Mouse (Mus musculus) lung, postnatal 0 days (tissue): Measurements from ENCODE around the gene Kif1c. TPM values are rescaled to one million over a fixed set of nuclear protein-coding genes. Genes with fewer than 3 reads are reported as not detected.
A peak's percentile ranks its signal among the peaks of the same experiment; 100 is the strongest.

ENCODE experiments used
- ATAC-seq: fragments of 200-750 bp; cut with Nextera tagmentation; 2 replicates; pipeline ENCODE4 v1.8.0; 2017; ENCODE audit warnings: moderate library complexity
- DNase-seq: peaks from one replicate; pipeline ENCODE4 v3.0.0-alpha.2; 2016; ENCODE audit warnings: low spot score
- H3K27ac ChIP-seq: fragments of 300-500 bp; sonication (generic); 2 replicates; pipeline ENCODE4 v1.5.1; 2014; ENCODE audit warnings: antibody characterized with exemption, mild to moderate bottlenecking, low read length, mixed read lengths
- H3K27me3 ChIP-seq: fragments of 300-500 bp; sonication (generic); replicated peaks from 2 replicates; pipeline ENCODE4 v1.6.1; 2014; ENCODE audit warnings: low read length, mixed read lengths; ENCODE audit not compliant: insufficient read depth
- H3K36me3 ChIP-seq: fragments of 300-500 bp; sonication (generic); 2 replicates; pipeline ENCODE4 v1.6.1; 2014; ENCODE audit warnings: low read length, mixed read lengths; ENCODE audit not compliant: insufficient read depth
- H3K4me1 ChIP-seq: fragments of 300-500 bp; sonication (generic); 2 replicates; pipeline ENCODE4 v1.6.1; 2014; ENCODE audit warnings: antibody characterized with exemption, low read depth, low read length, mixed read lengths; ENCODE audit not compliant: insufficient read depth
- H3K4me2 ChIP-seq: fragments of 300-500 bp; sonication (generic); replicated peaks from 2 replicates; pipeline ENCODE4 v1.6.1; 2014; ENCODE audit warnings: low read depth, mild to moderate bottlenecking, low read length, moderate library complexity, mixed read lengths
- H3K4me3 ChIP-seq: fragments of 300-500 bp; sonication (generic); 2 replicates; pipeline ENCODE4 v1.5.1; 2014; ENCODE audit warnings: low read depth, low read length
- H3K9ac ChIP-seq: fragments of 300-500 bp; sonication (generic); replicated peaks from 2 replicates; pipeline ENCODE4 v1.6.1; 2014; ENCODE audit warnings: low read depth, mild to moderate bottlenecking
- H3K9me3 ChIP-seq: fragments of 300-500 bp; sonication (generic); 2 replicates; pipeline ENCODE4 v1.6.1; 2016; ENCODE audit warnings: low read length, mixed read lengths
- CTCF ChIP-seq: IDR thresholded peaks from 2 replicates; pipeline ENCODE4 v1.5.1; 2016; ENCODE audit warnings: antibody characterized with exemption, mild to moderate bottlenecking
- EP300 ChIP-seq: IDR thresholded peaks from 2 replicates; pipeline ENCODE4 v1.6.1; 2016; ENCODE audit warnings: antibody characterized with exemption, mild to moderate bottlenecking, control low read depth
- WGBS: fragments of 180-500 bp; shearing (Covaris S2); extraction: QIAGEN DNeasy Blood & Tissue Kit; methylation state at CpG from one replicate; pipeline ENCODE4 v1.1.7; 2014; 5-methylcytosine and 5-hydroxymethylcytosine counted together
- polyA plus RNA-seq: library from polyadenylated mRNA; unstranded; fragments of >200 nt; fragmentation: Nextera tagmentation; extraction: Ambion mirVana; gene quantifications from 2 replicates; pipeline ENCODE4 v1.2.1, GENCODE M21; 2015

Kif1c gene
- polyA plus RNA-seq, 1 experiment from 2014 or later, result 4.8 TPM

DNA sequence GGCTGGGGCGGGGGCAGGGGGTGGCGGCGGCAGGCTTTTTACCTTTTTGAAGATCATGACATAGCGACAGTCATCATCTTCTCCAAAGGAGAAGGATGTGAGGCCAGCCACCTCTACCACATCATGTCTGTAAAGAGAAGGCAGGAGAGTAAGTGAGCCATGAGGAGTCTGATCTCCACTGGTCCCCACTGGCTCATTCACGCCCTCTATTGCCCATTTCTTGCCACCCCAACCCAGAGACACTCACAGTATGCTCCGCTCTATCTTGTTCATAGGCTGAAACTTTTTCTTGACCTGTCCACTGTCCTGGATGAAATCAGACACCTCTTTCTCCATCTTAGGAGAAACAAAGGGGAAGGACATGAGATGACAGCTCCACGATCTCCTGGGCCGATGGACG, 35.6 kb upstream of the Kif1c start:
- no peak for DNase-seq
- 93% methylated on average over 9 of the region's 9 CpGs for WGBS
- no peaks in the 10 kb centered on the region; the same call in 1 of the 2 replicates for H3K4me1 ChIP-seq

DNA sequence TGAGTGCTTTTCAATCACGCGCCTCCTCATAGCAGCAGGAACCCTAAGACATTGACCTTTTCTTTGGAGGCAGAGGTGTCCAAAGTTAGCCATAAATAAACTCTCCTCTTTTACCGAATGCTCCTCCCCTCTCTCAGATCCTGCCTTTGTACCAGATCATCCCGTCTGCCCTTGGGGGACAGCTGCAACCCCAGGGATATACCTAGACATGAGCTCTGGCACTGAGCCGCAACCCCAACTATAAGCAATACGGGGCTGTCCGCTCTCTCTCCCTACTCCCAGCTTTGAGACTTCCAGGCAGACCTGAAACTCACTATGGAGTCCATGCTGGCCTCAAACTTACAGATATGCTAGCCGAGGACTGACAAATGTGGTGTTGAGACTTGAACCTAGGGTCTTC, 33.7 kb upstream of the Kif1c start:
- Histone ChIP-seq H3K27ac (0 out of 2 replicates have a peak overlapping the region, but pooled peaks have one; percentile 55), H3K4me2 (no peak overlapping the region), H3K36me3 (peaks cover 13% of the 10 kb centered on the region; the same call in 1 of the 2 replicates), H3K4me1 (no peaks in the 10 kb centered on the region; the same call in 1 of the 2 replicates), H3K4me3 (no peak overlapping the region), H3K9me3 (no peaks in the 10 kb centered on the region), H3K9ac (no peak overlapping the region), H3K27me3 (no peaks in the 10 kb centered on the region)
- TF ChIP-seq EP300 (no peak), CTCF (no peak)
- ATAC-seq (no peak), DNase-seq (no peak)
- WGBS, result 95% methylated on average over 8 of the region's 8 CpGs

More for the DNA sequence above, 35.6 kb upstream of the Kif1c start:
- H3K27me3 ChIP-seq, result no peaks in the 10 kb centered on the region
- ATAC-seq, result no peak
- H3K9ac ChIP-seq, result no peak overlapping the region
- H3K4me3 ChIP-seq, result no peak overlapping the region
- TF ChIP-seq EP300 (no peak), CTCF (peak; percentile 24)
- no peak overlapping the region for H3K4me2 ChIP-seq
- H3K9me3 ChIP-seq, result no peaks in the 10 kb centered on the region
- H3K27ac ChIP-seq, result no peak overlapping the region
- H3K36me3 ChIP-seq, result peaks cover 13% of the 10 kb centered on the region; the same call in 1 of the 2 replicates

DNA sequence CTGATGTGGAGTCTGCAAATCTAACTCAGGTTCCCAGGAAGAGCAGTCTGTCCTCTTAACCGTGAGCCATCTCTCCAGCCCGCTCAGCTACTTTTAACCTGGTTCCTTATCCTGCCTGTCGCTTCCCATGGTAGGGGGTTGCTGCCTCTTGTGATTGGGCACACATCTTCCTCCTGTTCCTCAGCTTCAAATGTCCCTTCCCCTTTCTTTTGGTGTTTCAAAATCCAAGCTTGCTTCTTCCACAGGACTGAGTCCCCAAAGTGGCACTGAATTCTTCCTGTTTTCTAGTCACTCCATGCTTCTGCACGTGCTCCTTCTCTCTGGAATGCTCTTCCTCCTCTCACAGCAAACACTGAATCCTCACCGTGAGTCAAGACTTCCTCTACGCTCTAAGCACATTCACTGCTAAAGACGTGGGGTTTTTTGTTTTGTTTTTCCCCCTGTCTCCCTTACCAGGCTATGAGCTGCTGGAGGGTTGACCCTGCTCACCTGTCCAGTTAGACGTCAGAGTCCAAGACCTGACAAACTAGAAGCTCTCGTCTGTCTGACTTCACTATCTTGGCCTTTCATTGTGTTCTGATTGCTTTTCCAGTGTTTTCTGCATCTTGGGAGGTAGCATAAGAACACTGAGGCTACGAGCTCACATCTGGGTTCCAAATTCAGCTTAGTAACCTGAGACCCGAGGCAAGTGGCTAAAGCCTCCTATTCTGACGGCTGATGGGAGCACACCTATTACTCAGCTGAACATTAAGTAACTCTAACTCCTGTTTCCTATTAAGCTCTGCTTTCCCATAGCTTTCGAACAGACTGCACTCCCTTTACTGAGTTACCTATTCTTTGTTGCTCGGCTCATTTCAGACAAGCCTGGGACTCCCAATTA, 32.8 kb upstream of the Kif1c start:
- Histone ChIP-seq H3K9me3 (no peaks in the 10 kb centered on the region), H3K4me1 (no peaks in the 10 kb centered on the region; the same call in 1 of the 2 replicates), H3K9ac (no peak overlapping the region), H3K4me2 (peak overlapping the region; percentile 97), H3K36me3 (peaks cover 13% of the 10 kb centered on the region; the same call in 1 of the 2 replicates), H3K27me3 (no peaks in the 10 kb centered on the region), H3K27ac (peak overlapping the region; percentile 72), H3K4me3 (peak overlapping the region; percentile 65; the same call in 1 of the 2 replicates)
- no peak for ATAC-seq
- 45% methylated on average over 14 of the region's 14 CpGs for WGBS
- peak; percentile 70 for DNase-seq
- TF ChIP-seq CTCF (no peak), EP300 (no peak)

DNA sequence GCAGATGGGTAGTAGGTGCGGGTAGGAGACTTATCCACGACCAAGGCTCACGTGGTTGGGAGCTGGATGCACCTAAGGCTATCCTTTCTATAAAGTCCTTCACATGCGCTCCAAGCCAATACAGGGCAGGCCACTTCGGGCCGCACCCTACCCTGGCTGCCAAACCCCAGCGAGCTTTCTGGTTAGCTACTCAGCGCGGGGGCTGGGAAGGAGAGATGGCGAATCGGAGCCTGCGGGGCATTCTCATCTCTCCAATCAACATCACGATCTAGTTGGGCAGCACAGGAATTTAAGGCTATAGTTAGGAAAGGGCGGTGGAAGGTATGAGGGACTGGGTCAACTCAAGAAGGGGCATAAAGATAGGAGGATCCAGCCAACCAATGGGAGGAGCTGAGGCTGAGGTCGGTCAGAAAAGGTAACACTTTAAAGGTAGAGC, 32.0 kb upstream of the Kif1c start:
- H3K36me3 ChIP-seq, result peaks cover 13% of the 10 kb centered on the region; the same call in 1 of the 2 replicates
- H3K27me3 ChIP-seq, result no peaks in the 10 kb centered on the region
- peak overlapping the region; percentile 65 for H3K4me3 ChIP-seq
- peak; percentile 58; the same call in 1 of the 2 replicates for ATAC-seq
- H3K9ac ChIP-seq, result 0 out of 2 replicates have a peak overlapping the region, but pooled peaks have one; percentile 13
- peak overlapping the region; percentile 97 for H3K4me2 ChIP-seq
- H3K27ac ChIP-seq, result peak overlapping the region; percentile 72
- 0% methylated on average over 15 of the region's 15 CpGs for WGBS
- no peaks in the 10 kb centered on the region for H3K9me3 ChIP-seq
- TF ChIP-seq CTCF (no peak), EP300 (peak; percentile 38; the same call in 1 of the 2 replicates)
- DNase-seq, result no peak
- no peaks in the 10 kb centered on the region; the same call in 1 of the 2 replicates for H3K4me1 ChIP-seq

DNA sequence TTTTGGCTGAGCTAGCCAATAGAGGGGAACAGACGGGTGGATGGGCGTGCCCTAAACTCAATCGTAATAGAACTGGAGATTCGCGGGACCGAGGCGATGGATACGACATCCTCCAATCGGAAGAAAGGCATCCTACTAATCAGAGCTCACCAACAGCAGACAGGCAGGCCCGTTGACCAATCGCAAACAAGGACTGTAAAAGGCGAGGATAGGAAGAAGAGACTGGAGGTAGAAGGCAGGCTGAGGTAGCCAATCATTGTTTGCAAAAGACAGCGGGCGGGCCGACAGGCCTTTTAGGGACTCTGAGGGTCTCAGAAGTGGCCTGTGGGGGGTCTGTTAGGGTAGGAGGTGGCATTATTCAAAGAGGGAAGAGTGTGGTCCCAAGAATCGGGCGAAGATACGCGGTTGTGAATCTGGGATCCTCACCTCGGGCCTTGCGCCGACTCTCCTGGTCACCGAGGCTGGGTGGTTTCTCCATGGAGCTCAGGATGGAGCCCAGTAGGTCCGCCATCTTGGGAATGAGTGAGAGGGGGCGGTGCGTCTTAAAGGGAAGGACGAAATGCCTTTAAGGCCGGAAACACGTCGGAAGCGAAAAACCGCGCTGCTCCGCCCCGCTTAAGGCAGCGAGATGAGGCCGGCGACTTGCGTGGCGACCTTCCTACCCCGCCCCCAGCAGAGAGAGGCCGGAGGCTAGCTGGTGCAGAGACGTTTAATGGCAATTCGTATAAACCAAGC, 31.4 kb upstream of the Kif1c start, which contains the start of gene Spag7:
Gene Spag7 (minus strand): TSS at position 646 of the 735 bp plus-strand sequence.
- ATAC-seq (peak; percentile 95), DNase-seq (peak; percentile 100)
- H3K27ac ChIP-seq, result peak within 1 kb of the TSS; percentile 94
- peak within 1 kb of the TSS; percentile 68 for H3K9ac ChIP-seq
- under 1% methylated on average over 44 of the region's 44 CpGs for WGBS
- peak within 1 kb of the TSS; percentile 97 for H3K4me2 ChIP-seq
- H3K27me3 ChIP-seq, result no peaks in the 10 kb centered on the region
- no peaks in the 10 kb centered on the region; the same call in 1 of the 2 replicates for H3K4me1 ChIP-seq
- peaks cover 16% of the 10 kb centered on the region; the same call in 1 of the 2 replicates for H3K36me3 ChIP-seq
- peak within 1 kb of the TSS; percentile 65 for H3K4me3 ChIP-seq
- TF ChIP-seq EP300, result peak; percentile 17
- 0 out of 2 replicates have a peak, but pooled peaks have one; percentile 7 for TF ChIP-seq CTCF
- H3K9me3 ChIP-seq, result no peaks in the 10 kb centered on the region
